Mouse (Mus musculus) cerebellum, adult 11 months (tissue): ENCODE results near the gene Ubc.
A peak's percentile ranks its signal among the peaks of the same experiment; 100 is the strongest.

Experiments
- DNase-seq: peaks from one replicate; pipeline ENCODE4 v3.0.0; 2022

Gene Ubc

GRCm38 (mm10) chr5:125381954-125382672 lies 7.9 kb downstream of the Ubc start:
- DNase-seq = no peak

GRCm38 (mm10) chr5:125378919-125379318 lies 11.1 kb downstream of the Ubc start:
- no peak for DNase-seq

GRCm38 (mm10) chr5:125377214-125377613 lies 12.8 kb downstream of the Ubc start:
- no peak for DNase-seq

GRCm38 (mm10) chr5:125375871-125376270 lies 14.1 kb downstream of the Ubc start:
- no peak for DNase-seq

GRCm38 (mm10) chr5:125372027-125372426 lies 18.0 kb downstream of the Ubc start:
- no peak for DNase-seq

- DNase-seq = no peak
Measured at GRCm38 (mm10) chr5:125370950-125371693, 18.9 kb downstream of the Ubc start.

- DNase-seq = peak; percentile 54
Measured at GRCm38 (mm10) chr5:125368568-125368967, 21.4 kb downstream of the Ubc start.

- DNase-seq = no peak
Measured at GRCm38 (mm10) chr5:125368156-125368555, 21.8 kb downstream of the Ubc start.

- no peak for DNase-seq
Measured at GRCm38 (mm10) chr5:125364851-125365429, 25.1 kb downstream of the Ubc start.

- no peak for DNase-seq
Measured at GRCm38 (mm10) chr5:125363894-125364293, 26.1 kb downstream of the Ubc start.

GRCm38 (mm10) chr5:125360981-125361510 lies 29.0 kb downstream of the Ubc start:
- DNase-seq = no peak

GRCm38 (mm10) chr5:125360566-125360965 lies 29.4 kb downstream of the Ubc start:
- DNase-seq = no peak

GRCm38 (mm10) chr5:125358270-125358608 lies 31.8 kb downstream of the Ubc start:
- no peak for DNase-seq

GRCm38 (mm10) chr5:125357543-125358269 lies 32.3 kb downstream of the Ubc start:
- no peak for DNase-seq

- no peak for DNase-seq
Measured at GRCm38 (mm10) chr5:125355650-125356049, 34.4 kb downstream of the Ubc start.

- no peak for DNase-seq
Measured at GRCm38 (mm10) chr5:125354885-125355492, 35.0 kb downstream of the Ubc start.

GRCm38 (mm10) chr5:125352781-125353294 lies 37.2 kb downstream of the Ubc start:
- no peak for DNase-seq

- no peak for DNase-seq
Measured at GRCm38 (mm10) chr5:125351939-125352338, 38.1 kb downstream of the Ubc start.

GRCm38 (mm10) chr5:125351057-125351456 lies 38.9 kb downstream of the Ubc start:
- DNase-seq = no peak

- DNase-seq = no peak
Measured at GRCm38 (mm10) chr5:125349391-125349790, 40.6 kb downstream of the Ubc start.

GRCm38 (mm10) chr5:125348487-125348886 lies 41.5 kb downstream of the Ubc start:
- no peak for DNase-seq

- DNase-seq = no peak
Measured at GRCm38 (mm10) chr5:125348067-125348466, 41.9 kb downstream of the Ubc start.
